Mouse (Mus musculus): ENCODE results near the gene Slc6a6. TPM values are rescaled to one million over a fixed set of nuclear protein-coding genes. Genes with fewer than 3 reads are reported as not detected.

Gene Slc6a6
- polyA plus RNA-seq (2012; rRNA removed), result 8.0 and 9.0 TPM in 2 replicates
- polyA plus RNA-seq (2014; fragmentation: Nextera tagmentation; extraction: Ambion mirVana), result 7.5 and 11.4 TPM in 2 replicates

- Histone ChIP-seq H3K27ac (peak within 1 kb of the TSS; percentile 72), H3K27me3 (ENCODE audit: control insufficient read depth, insufficient read depth, low read length) (no peaks in the 10 kb centered on the region), H3K4me3 (ENCODE audit: insufficient read depth in 1 of 2, low read depth in 2 of 2, low read length in 2 of 2) (peak within 1 kb of the TSS; percentile 64 to 77), H3K36me3 (replicated peaks; ENCODE audit: control insufficient read depth, insufficient read depth, low read depth) (no peaks in the 10 kb centered on the region), H3K9ac (replicated peaks) (peak within 1 kb of the TSS; percentile 86), H3K9me3 (ENCODE audit: control insufficient read depth, low read length) (no peaks in the 10 kb centered on the region), H3K4me2 (ENCODE audit: low read depth) (peak within 1 kb of the TSS; percentile 98), H3K4me1 (replicated peaks; ENCODE audit: control insufficient read depth in 2 of 2, insufficient read depth in 2 of 2, low read length in 1 of 2) (peaks cover 16 to 34% of the 10 kb centered on the region in 2 experiments)
- DNase-seq (ENCODE audit: low read depth in 3 of 3, low spot score in 3 of 3) (peak; percentile 71 to 74 (median 72)), ATAC-seq (ENCODE audit: insufficient read depth) (peak; percentile 83)
- WGBS (ENCODE audit: insufficient replicate concordance), result under 1% methylated on average over 57 of the region's 69 CpGs
- TF ChIP-seq EP300 (IDR thresholded peaks at IDR 0.05; ENCODE audit: low read depth), result no peak
- TF ChIP-seq CTCF (IDR thresholded peaks at IDR 0.05; ENCODE audit: low read depth), result no peak
Measured at GRCm38 (mm10) chr6:91683602-91684473, at the start of gene Slc6a6. Gene Slc6a6 (plus strand): TSS chr6:91684053.

- no peaks in the 10 kb centered on the region for H3K36me3 ChIP-seq (replicated peaks; ENCODE audit: control insufficient read depth, insufficient read depth, low read depth)
- TF ChIP-seq EP300 (IDR thresholded peaks at IDR 0.05; ENCODE audit: low read depth) (no peak), CTCF (IDR thresholded peaks at IDR 0.05; ENCODE audit: low read depth) (no peak)
- H3K4me2 ChIP-seq (ENCODE audit: low read depth), result no peak overlapping the region
- H3K27ac ChIP-seq, result no peak overlapping the region
- DNase-seq (ENCODE audit: low read depth in 3 of 3, low spot score in 3 of 3), result no peak
- no peak for ATAC-seq (ENCODE audit: insufficient read depth)
- no peak overlapping the region for H3K9ac ChIP-seq (replicated peaks)
- H3K4me1 ChIP-seq (replicated peaks; ENCODE audit: control insufficient read depth in 2 of 2, insufficient read depth in 2 of 2, low read length in 1 of 2), result no peaks in the 10 kb centered on the region
- H3K4me3 ChIP-seq (ENCODE audit: insufficient read depth in 1 of 2, low read depth in 2 of 2, low read length in 2 of 2), result no peak overlapping the region
- no peaks in the 10 kb centered on the region for H3K9me3 ChIP-seq (ENCODE audit: control insufficient read depth, low read length)
- WGBS (ENCODE audit: insufficient replicate concordance), result 26% methylated on average over 2 of the region's 2 CpGs
- no peaks in the 10 kb centered on the region for H3K27me3 ChIP-seq (ENCODE audit: control insufficient read depth, insufficient read depth, low read length)
Measured at GRCm38 (mm10) chr6:91634417-91634816, 49.4 kb upstream of the Slc6a6 start.

- H3K4me1 ChIP-seq (replicated peaks; ENCODE audit: control insufficient read depth in 2 of 2, insufficient read depth in 2 of 2, low read length in 1 of 2), result no peaks in the 10 kb centered on the region
- ATAC-seq (ENCODE audit: insufficient read depth) (no peak), DNase-seq (ENCODE audit: low read depth in 3 of 3, low spot score in 3 of 3) (no peak)
- H3K9me3 ChIP-seq (ENCODE audit: control insufficient read depth, low read length), result no peaks in the 10 kb centered on the region
- TF ChIP-seq CTCF (IDR thresholded peaks at IDR 0.05; ENCODE audit: low read depth) (no peak), EP300 (IDR thresholded peaks at IDR 0.05; ENCODE audit: low read depth) (no peak)
- no peak overlapping the region for H3K27ac ChIP-seq
- H3K9ac ChIP-seq (replicated peaks), result no peak overlapping the region
- no peaks in the 10 kb centered on the region for H3K27me3 ChIP-seq (ENCODE audit: control insufficient read depth, insufficient read depth, low read length)
- H3K36me3 ChIP-seq (replicated peaks; ENCODE audit: control insufficient read depth, insufficient read depth, low read depth), result no peaks in the 10 kb centered on the region
- 58% methylated on average over 2 of the region's 2 CpGs for WGBS (ENCODE audit: insufficient replicate concordance)
- H3K4me3 ChIP-seq (ENCODE audit: insufficient read depth in 1 of 2, low read depth in 2 of 2, low read length in 2 of 2), result no peak overlapping the region
- H3K4me2 ChIP-seq (ENCODE audit: low read depth), result no peak overlapping the region
Measured at GRCm38 (mm10) chr6:91634876-91635275, 49.0 kb upstream of the Slc6a6 start.

DNA sequence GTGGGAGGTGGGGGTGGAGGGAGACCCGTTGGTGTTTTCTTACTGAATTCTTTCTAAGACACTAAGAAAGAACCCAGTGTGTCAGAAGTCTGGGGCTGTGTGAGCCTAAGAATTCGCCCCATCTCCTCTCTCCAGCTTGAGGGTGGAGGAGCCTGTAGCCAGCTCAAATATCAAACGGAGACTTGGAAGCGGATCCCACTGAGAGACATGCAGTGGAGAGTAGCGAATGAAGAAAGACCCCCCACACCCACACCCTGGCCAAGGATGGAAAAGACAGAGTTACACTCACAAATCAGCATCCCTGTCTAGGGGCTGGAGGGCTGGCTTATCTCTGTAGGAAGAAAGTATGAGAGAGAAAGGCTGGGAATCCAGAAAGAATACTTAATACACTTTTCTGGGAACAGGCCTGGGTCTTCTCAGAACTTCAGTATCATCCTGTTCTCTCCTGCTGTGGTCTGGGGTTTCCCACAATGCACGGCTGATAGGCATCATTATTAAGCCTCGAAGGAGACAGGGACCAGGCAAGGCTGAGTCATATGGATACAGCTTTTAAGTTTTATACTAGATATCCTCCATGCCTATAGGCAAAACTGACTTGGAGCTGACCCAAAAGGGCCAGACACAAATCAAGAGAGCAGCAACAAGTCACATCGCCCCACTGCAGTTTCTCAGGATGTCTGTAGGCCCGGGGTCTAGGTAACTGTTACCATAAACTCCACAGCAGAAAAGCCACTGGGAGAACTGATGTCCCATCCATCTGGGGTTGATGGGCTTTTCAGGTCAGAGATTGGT is 45.5 kb upstream of the Slc6a6 start:
- ATAC-seq (ENCODE audit: insufficient read depth) (no peak), DNase-seq (ENCODE audit: low read depth in 3 of 3, low spot score in 3 of 3) (no peak)
- H3K4me1 ChIP-seq (replicated peaks; ENCODE audit: control insufficient read depth in 2 of 2, insufficient read depth in 2 of 2, low read length in 1 of 2), result no peaks in the 10 kb centered on the region
- no peak overlapping the region for H3K4me2 ChIP-seq (ENCODE audit: low read depth)
- no peak overlapping the region for H3K27ac ChIP-seq
- no peaks in the 10 kb centered on the region for H3K27me3 ChIP-seq (ENCODE audit: control insufficient read depth, insufficient read depth, low read length)
- no peak for TF ChIP-seq CTCF (IDR thresholded peaks at IDR 0.05; ENCODE audit: low read depth)
- TF ChIP-seq EP300 (IDR thresholded peaks at IDR 0.05; ENCODE audit: low read depth), result no peak
- no peak overlapping the region for H3K4me3 ChIP-seq (ENCODE audit: insufficient read depth in 1 of 2, low read depth in 2 of 2, low read length in 2 of 2)
- no peak overlapping the region for H3K9ac ChIP-seq (replicated peaks)
- H3K36me3 ChIP-seq (replicated peaks; ENCODE audit: control insufficient read depth, insufficient read depth, low read depth), result no peaks in the 10 kb centered on the region
- H3K9me3 ChIP-seq (ENCODE audit: control insufficient read depth, low read length), result no peaks in the 10 kb centered on the region
- WGBS (ENCODE audit: insufficient replicate concordance), result 33% methylated on average over 9 of the region's 9 CpGs

DNA sequence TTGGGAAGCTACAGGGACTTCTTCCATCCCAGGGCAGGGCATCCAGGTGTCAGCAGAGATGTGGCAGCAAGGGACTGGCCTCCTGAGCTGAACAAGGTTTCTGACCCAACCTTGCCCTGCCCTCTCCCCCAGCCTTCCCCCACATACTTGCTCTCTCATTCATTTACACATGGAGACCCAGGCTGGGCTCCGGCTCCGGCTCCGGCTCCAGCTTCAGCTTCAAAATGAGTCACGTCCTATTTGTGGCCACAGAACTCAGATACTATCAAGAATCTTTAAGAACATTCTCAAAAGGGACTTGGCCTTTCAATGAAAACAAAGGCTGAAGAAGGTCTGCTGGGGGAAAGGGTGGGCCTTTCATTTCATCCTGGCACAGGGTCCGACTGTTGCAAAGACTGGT is 40.8 kb upstream of the Slc6a6 start:
- Histone ChIP-seq H3K4me1 (replicated peaks; ENCODE audit: control insufficient read depth in 2 of 2, insufficient read depth in 2 of 2, low read length in 1 of 2) (no peaks in the 10 kb centered on the region), H3K4me3 (ENCODE audit: insufficient read depth in 1 of 2, low read depth in 2 of 2, low read length in 2 of 2) (no peak overlapping the region), H3K27me3 (ENCODE audit: control insufficient read depth, insufficient read depth, low read length) (no peaks in the 10 kb centered on the region), H3K4me2 (ENCODE audit: low read depth) (no peak overlapping the region), H3K27ac (no peak overlapping the region), H3K9me3 (ENCODE audit: control insufficient read depth, low read length) (no peaks in the 10 kb centered on the region), H3K9ac (replicated peaks) (no peak overlapping the region), H3K36me3 (replicated peaks; ENCODE audit: control insufficient read depth, insufficient read depth, low read depth) (no peaks in the 10 kb centered on the region)
- no peak for ATAC-seq (ENCODE audit: insufficient read depth)
- WGBS (ENCODE audit: insufficient replicate concordance), result 50% methylated on average over 5 of the region's 5 CpGs
- TF ChIP-seq EP300 (IDR thresholded peaks at IDR 0.05; ENCODE audit: low read depth), result no peak
- no peak for TF ChIP-seq CTCF (IDR thresholded peaks at IDR 0.05; ENCODE audit: low read depth)
- no peak for DNase-seq (ENCODE audit: low read depth in 3 of 3, low spot score in 3 of 3)
